Mouse (Mus musculus): ENCODE data around the gene Rhof.

DNA sequence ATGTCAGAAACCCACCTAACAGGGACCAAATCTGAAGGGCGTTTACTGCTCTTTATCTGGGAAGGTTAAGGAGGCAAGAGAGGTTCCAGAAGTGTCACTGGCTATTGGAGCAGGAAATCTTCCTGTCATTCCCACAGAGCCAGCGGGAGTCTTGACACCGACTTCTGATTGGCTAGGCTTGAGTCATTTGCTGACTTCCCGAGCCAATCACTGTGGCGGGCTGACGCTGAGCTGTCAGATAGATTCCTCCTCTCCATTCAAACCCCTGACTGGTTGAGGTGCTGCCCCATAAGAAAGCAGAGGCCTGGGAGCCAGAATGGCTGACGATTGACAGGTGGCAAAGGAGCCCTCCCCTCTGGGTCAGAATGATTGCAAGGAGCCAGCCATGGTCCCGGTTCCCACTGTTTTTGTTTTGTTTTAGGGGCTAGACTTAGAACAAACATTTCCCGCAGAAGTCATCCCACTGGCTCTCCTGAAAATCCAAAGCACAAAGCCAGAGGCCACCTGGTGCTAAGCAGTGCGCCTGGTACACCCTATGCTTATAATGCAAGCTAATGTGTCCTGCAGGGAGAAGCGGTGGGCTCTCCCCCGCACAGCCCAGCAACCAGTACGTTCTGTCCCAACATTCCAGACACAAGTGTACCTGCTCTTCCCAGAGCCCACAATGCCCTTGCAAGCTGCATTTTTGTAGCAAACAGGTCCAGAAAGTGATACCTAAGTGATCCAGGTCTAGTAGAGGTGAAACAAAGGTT lies 22.9 kb downstream of the Rhof start:
- TF ChIP-seq CTCF (conservative IDR thresholded peaks at IDR 0.05; ENCODE audit: insufficient read depth, insufficient read length, low read depth, low read length) (no peak), POLR2A (IDR thresholded peaks at IDR 0.05; ENCODE audit: low read depth, low read length) (no peak)

Measured in kidney, adult 2 months (tissue).